Mouse (Mus musculus) liver, embryonic 13.5 days (tissue): ENCODE data around the gene Igf2bp3. TPM values are rescaled to one million over a fixed set of nuclear protein-coding genes. Genes with fewer than 3 reads are reported as not detected.

ENCODE experiments used
- ATAC-seq: fragments of 200-750 bp; cut with Nextera tagmentation; 2 replicates; pipeline ENCODE4 v1.8.0; 2017; ENCODE audit warnings: low read depth, mild to moderate bottlenecking, moderate number of reproducible peaks, moderate library complexity
- DNase-seq: peaks from one replicate; pipeline ENCODE4 v3.0.0; 2022
- H3K27ac ChIP-seq: fragments of 300-500 bp; sonication (generic); 2 replicates; pipeline ENCODE4 v1.5.1; 2015; ENCODE audit warnings: moderate library complexity, mild to moderate bottlenecking, inconsistent platforms
- H3K27me3 ChIP-seq: fragments of 300-500 bp; sonication (generic); 2 replicates; pipeline ENCODE4 v1.6.1; 2015; ENCODE audit warnings: mild to moderate bottlenecking, inconsistent platforms
- H3K36me3 ChIP-seq: fragments of 300-500 bp; sonication (generic); 2 replicates; pipeline ENCODE4 v1.6.1; 2015; ENCODE audit warnings: mild to moderate bottlenecking, inconsistent platforms
- H3K4me1 ChIP-seq: fragments of 300-500 bp; sonication (generic); replicated peaks from 2 replicates; pipeline ENCODE4 v1.6.1; 2015; ENCODE audit warnings: inconsistent platforms
- H3K4me2 ChIP-seq: fragments of 300-500 bp; sonication (generic); 2 replicates; pipeline ENCODE4 v1.6.1; 2015; ENCODE audit warnings: inconsistent platforms, mild to moderate bottlenecking, moderate library complexity
- H3K4me3 ChIP-seq: fragments of 300-500 bp; sonication (generic); replicated peaks from 2 replicates; pipeline ENCODE4 v1.5.1; 2015; ENCODE audit warnings: mild to moderate bottlenecking, inconsistent platforms
- H3K9ac ChIP-seq: fragments of 300-500 bp; sonication (generic); 2 replicates; pipeline ENCODE4 v1.6.1; 2015; ENCODE audit warnings: mild to moderate bottlenecking, inconsistent platforms
- H3K9me3 ChIP-seq: fragments of 300-500 bp; sonication (generic); replicated peaks from 2 replicates; pipeline ENCODE4 v1.6.1; 2016; ENCODE audit warnings: inconsistent platforms
- WGBS: fragments of 180-500 bp; shearing (Covaris S2); methylation state at CpG from one replicate; pipeline ENCODE4 v1.1.7; 2015; ENCODE audit not compliant: insufficient replicate concordance; 5-methylcytosine and 5-hydroxymethylcytosine counted together
- polyA plus RNA-seq: library from polyadenylated mRNA; unstranded; fragments of >200 nt; fragmentation: Nextera tagmentation; extraction: Ambion mirVana; gene quantifications from 2 replicates; pipeline ENCODE4 v1.2.1, GENCODE M21; 2015

Gene Igf2bp3
- polyA plus RNA-seq, 1 experiment from 2014 or later, result 21.4 TPM

- ATAC-seq (no peak), DNase-seq (peak; percentile 46)
- 32% methylated on average over 8 of the region's 8 CpGs for WGBS
- Histone ChIP-seq H3K4me3 (no peak overlapping the region), H3K27ac (no peak overlapping the region), H3K9ac (no peak overlapping the region), H3K9me3 (0 out of 2 replicates have a peak, but pooled peaks cover 2% of the 10 kb centered on the region), H3K27me3 (no peaks in the 10 kb centered on the region), H3K4me1 (no peaks in the 10 kb centered on the region), H3K4me2 (no peak overlapping the region), H3K36me3 (no peaks in the 10 kb centered on the region)
These were observed 157.4 kb downstream of the Igf2bp3 start for GRCm38 (mm10) chr6:49057053-49058021.

DNA sequence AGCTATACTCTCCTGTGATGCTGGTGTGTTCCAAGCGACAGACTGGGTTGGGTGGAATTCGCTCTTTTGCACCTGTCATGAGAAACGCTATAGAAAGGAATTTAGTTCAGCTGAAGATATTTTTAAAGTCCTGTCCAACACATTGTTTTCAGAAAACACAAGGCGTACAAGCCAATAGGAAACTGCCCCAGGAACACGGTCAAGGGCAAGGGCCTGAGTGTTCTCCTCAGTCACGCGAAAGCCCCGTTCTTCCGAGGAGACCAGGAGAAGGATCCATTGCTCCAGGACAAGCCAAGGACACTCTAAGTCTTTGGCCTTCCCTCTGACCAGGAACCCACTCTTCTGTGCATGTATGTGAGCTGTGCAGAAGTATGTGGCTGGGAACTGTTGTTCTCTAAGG, 158.7 kb downstream of the Igf2bp3 start:
- H3K9me3 ChIP-seq, result 0 out of 2 replicates have a peak, but pooled peaks cover 2% of the 10 kb centered on the region
- 76% methylated on average over 9 of the region's 9 CpGs for WGBS
- no peak overlapping the region for H3K4me2 ChIP-seq
- H3K9ac ChIP-seq, result no peak overlapping the region
- H3K36me3 ChIP-seq, result no peaks in the 10 kb centered on the region
- DNase-seq (no peak), ATAC-seq (no peak)
- no peaks in the 10 kb centered on the region for H3K27me3 ChIP-seq
- H3K27ac ChIP-seq, result no peak overlapping the region
- no peak overlapping the region for H3K4me3 ChIP-seq
- H3K4me1 ChIP-seq, result no peaks in the 10 kb centered on the region

DNA sequence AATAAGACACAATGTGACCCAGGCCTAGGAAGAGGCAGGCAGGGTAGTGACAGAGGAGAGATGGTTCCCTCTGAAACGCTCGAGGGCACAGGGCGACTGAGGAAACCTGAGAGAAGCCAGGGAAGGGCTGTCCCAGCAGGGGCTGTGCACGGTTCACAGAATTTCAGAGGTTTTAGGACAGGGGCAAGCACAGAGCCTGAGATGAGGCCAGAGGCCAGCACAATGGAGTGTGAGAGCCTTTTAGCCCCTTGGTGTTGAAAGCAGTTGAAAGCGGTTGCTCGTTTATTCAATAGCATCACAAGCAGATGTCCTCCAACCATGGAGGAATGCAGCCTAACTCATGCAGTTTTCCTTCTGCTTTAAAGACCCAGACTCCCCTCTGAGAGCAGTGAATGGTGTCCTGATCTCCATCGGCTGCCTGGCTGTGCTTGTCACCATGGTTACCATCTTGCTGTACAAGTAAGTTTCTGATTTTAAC, 159.5 kb downstream of the Igf2bp3 start:
- H3K9ac ChIP-seq, result no peak overlapping the region
- H3K27me3 ChIP-seq, result no peaks in the 10 kb centered on the region
- H3K4me2 ChIP-seq, result no peak overlapping the region
- no peak overlapping the region for H3K4me3 ChIP-seq
- H3K4me1 ChIP-seq, result no peaks in the 10 kb centered on the region
- H3K27ac ChIP-seq, result no peak overlapping the region
- 53% methylated on average over 7 of the region's 7 CpGs for WGBS
- 0 out of 2 replicates have a peak, but pooled peaks cover 2% of the 10 kb centered on the region for H3K9me3 ChIP-seq
- no peak for ATAC-seq
- no peak for DNase-seq
- H3K36me3 ChIP-seq, result no peaks in the 10 kb centered on the region

DNA sequence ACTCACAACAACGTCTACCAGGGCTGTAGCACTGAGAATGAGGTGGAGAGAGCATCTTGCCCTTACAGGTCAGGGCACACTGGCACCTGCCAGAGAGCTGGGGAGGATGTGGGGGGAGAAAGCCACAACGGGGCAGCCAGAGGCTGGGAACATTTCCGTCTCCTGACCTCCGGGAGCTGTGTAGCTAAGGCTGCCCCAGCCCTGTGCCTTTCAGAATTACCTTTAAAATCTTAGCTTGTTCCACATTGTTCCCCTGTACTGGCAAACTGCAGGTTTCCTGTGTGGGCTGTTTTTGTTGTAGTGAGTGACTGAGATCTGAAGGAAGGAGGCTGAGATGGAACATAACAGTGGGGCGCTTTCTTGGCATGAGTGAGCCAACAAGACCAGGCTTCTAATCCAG, 162.6 kb downstream of the Igf2bp3 start:
- Histone ChIP-seq H3K9me3 (0 out of 2 replicates have a peak, but pooled peaks cover 2% of the 10 kb centered on the region), H3K4me2 (no peak overlapping the region), H3K36me3 (no peaks in the 10 kb centered on the region), H3K9ac (no peak overlapping the region), H3K27ac (no peak overlapping the region), H3K27me3 (no peaks in the 10 kb centered on the region), H3K4me1 (no peaks in the 10 kb centered on the region), H3K4me3 (no peak overlapping the region)
- no peak for DNase-seq
- ATAC-seq, result no peak
- 47% methylated on average over 5 of the region's 5 CpGs for WGBS

DNA sequence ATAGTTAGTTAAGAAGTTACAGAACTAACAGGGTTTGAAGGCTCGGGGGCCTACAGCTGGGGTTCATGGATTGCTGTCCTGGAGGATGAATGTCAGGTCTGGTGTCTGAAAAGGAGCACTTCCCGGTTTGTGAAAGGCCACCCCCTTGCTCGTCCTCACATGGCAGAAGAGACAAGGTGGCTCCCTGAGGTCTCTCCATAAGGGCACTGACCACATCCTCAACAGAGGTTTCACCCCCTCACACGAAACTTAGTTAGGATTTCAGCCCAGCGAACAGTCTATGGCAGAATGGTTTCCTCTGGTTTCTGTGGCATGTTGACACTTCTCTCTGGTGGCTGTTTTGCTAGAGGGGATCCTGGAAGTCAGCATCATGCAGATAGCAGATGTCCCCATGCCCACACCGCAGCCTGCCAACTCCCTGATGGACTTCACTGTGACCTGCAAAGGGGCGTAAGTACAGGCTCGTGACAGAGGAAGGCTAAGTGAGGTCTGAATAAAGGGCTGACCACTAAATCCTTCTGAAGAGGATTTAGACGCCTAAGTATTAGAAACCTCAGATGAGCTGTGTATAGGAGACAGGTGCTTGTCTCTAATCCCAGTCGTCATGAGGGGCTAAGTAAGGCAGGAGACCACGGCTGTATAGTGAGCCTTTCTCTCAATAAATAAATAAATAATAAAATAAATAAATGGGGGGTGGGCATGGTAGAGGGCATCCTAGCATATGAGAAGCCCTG, 163.9 kb downstream of the Igf2bp3 start:
- H3K36me3 ChIP-seq, result no peaks in the 10 kb centered on the region
- H3K9me3 ChIP-seq, result 0 out of 2 replicates have a peak, but pooled peaks cover 2% of the 10 kb centered on the region
- no peaks in the 10 kb centered on the region for H3K27me3 ChIP-seq
- ATAC-seq, result no peak
- WGBS, result 55% methylated on average over 11 of the region's 11 CpGs
- no peak overlapping the region for H3K9ac ChIP-seq
- no peak overlapping the region for H3K27ac ChIP-seq
- H3K4me3 ChIP-seq, result no peak overlapping the region
- H3K4me2 ChIP-seq, result no peak overlapping the region
- H3K4me1 ChIP-seq, result no peaks in the 10 kb centered on the region
- DNase-seq, result no peak

GRCm38 (mm10) chr6:49048395-49048794, 166.4 kb downstream of the Igf2bp3 start:
- DNase-seq, result no peak
- no peak overlapping the region for H3K27ac ChIP-seq
- H3K4me1 ChIP-seq, result no peaks in the 10 kb centered on the region
- ATAC-seq, result no peak
- no peak overlapping the region for H3K4me3 ChIP-seq
- 78% methylated on average over 10 of the region's 10 CpGs for WGBS
- no peaks in the 10 kb centered on the region for H3K9me3 ChIP-seq
- no peaks in the 10 kb centered on the region for H3K27me3 ChIP-seq
- H3K9ac ChIP-seq, result no peak overlapping the region
- no peak overlapping the region for H3K4me2 ChIP-seq
- no peaks in the 10 kb centered on the region for H3K36me3 ChIP-seq

- H3K9ac ChIP-seq, result no peak overlapping the region
- no peak overlapping the region for H3K4me2 ChIP-seq
- H3K27ac ChIP-seq, result no peak overlapping the region
- no peak overlapping the region for H3K4me3 ChIP-seq
- DNase-seq (no peak), ATAC-seq (no peak)
- 51% methylated on average over 10 of the region's 10 CpGs for WGBS
- no peaks in the 10 kb centered on the region for H3K36me3 ChIP-seq
- no peaks in the 10 kb centered on the region for H3K27me3 ChIP-seq
- H3K4me1 ChIP-seq, result no peaks in the 10 kb centered on the region
- H3K9me3 ChIP-seq, result no peaks in the 10 kb centered on the region
These were observed 166.9 kb downstream of the Igf2bp3 start for GRCm38 (mm10) chr6:49047848-49048247.

DNA sequence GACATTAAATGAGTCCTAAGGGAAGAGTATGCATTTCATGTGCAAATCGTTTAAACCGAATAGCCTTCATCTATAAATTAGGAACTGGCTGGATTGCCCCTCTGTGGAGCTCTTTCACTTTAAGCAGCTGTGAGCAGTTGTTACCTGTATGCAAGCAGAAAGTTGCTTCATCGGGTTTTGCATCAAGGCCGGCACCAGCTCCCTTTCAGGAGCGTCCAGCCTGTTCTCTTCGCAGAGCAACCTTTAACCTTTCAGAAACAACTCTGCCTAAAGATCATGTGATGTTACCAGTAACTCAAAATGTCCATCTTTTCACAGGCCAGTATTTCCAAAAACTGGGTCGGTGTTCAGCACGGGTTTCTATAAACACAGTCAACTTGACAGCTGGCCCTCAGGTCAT, 167.8 kb downstream of the Igf2bp3 start:
- DNase-seq (no peak), ATAC-seq (no peak)
- 70% methylated on average over 8 of the region's 8 CpGs for WGBS
- Histone ChIP-seq H3K4me1 (no peaks in the 10 kb centered on the region), H3K27me3 (no peaks in the 10 kb centered on the region), H3K27ac (no peak overlapping the region), H3K4me2 (no peak overlapping the region), H3K9ac (no peak overlapping the region), H3K36me3 (no peaks in the 10 kb centered on the region), H3K9me3 (no peaks in the 10 kb centered on the region), H3K4me3 (no peak overlapping the region)

DNA sequence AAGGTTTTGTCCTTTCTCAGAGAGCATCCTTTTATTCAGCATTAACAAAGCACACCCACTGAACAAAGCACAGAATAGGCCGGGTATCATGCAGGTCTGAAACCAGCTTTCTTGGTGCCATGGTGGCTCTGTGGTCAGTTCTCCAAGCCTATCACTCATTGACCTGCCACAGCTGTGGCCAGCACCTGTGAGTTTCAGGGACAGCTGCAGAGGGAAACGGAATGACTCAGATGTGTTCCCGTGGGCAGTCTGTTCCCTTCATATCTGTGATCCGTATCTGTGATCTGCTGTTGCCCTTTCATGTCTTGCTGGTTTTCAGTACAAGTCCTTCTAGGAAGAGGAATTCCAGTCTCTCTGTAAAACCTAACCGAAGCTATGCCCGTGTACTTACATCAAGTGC, 168.3 kb downstream of the Igf2bp3 start:
- Histone ChIP-seq H3K9me3 (no peaks in the 10 kb centered on the region), H3K27ac (no peak overlapping the region), H3K4me3 (no peak overlapping the region), H3K4me1 (no peaks in the 10 kb centered on the region), H3K4me2 (no peak overlapping the region), H3K36me3 (no peaks in the 10 kb centered on the region), H3K27me3 (no peaks in the 10 kb centered on the region), H3K9ac (no peak overlapping the region)
- no peak for ATAC-seq
- 61% methylated on average over 6 of the region's 6 CpGs for WGBS
- no peak for DNase-seq

- 11% methylated on average over 18 of the region's 18 CpGs for WGBS
- Histone ChIP-seq H3K27ac (no peak overlapping the region), H3K36me3 (no peaks in the 10 kb centered on the region), H3K27me3 (peaks cover 31% of the 10 kb centered on the region), H3K4me2 (peak overlapping the region; percentile 47), H3K9me3 (no peaks in the 10 kb centered on the region), H3K4me3 (peak overlapping the region; percentile 29), H3K4me1 (peaks cover 11% of the 10 kb centered on the region), H3K9ac (no peak overlapping the region)
- no peak for ATAC-seq
- DNase-seq, result peak; percentile 11
These were observed 175.1 kb downstream of the Igf2bp3 start for GRCm38 (mm10) chr6:49039470-49040180.

- no peak for DNase-seq
- WGBS, result 44% methylated on average over 12 of the region's 12 CpGs
- H3K27ac ChIP-seq, result no peak overlapping the region
These were observed 177.5 kb downstream of the Igf2bp3 start for GRCm38 (mm10) chr6:49037268-49037662.

More at GRCm38 (mm10) chr6:49037268-49037662, 177.5 kb downstream of the Igf2bp3 start:
- H3K9me3 ChIP-seq, result no peaks in the 10 kb centered on the region
- H3K4me2 ChIP-seq, result no peak overlapping the region
- no peak overlapping the region for H3K9ac ChIP-seq
- H3K4me3 ChIP-seq, result no peak overlapping the region
- ATAC-seq, result no peak
- H3K27me3 ChIP-seq, result peaks cover 33% of the 10 kb centered on the region
- no peaks in the 10 kb centered on the region for H3K36me3 ChIP-seq
- H3K4me1 ChIP-seq, result peaks cover 11% of the 10 kb centered on the region
